Mouse (Mus musculus) intestine, postnatal 0 days (tissue): ENCODE measurements around the gene AI467606. TPM values are rescaled to one million over a fixed set of nuclear protein-coding genes. Genes with fewer than 3 reads are reported as not detected.

ENCODE experiments used
- ATAC-seq: fragments of 200-750 bp; cut with Nextera tagmentation; 2 replicates; pipeline ENCODE4 v1.8.0; 2017; ENCODE audit warnings: mild to moderate bottlenecking, moderate TSS enrichment, moderate library complexity
- H3K27ac ChIP-seq: fragments of 300-500 bp; sonication (generic); 2 replicates; pipeline ENCODE4 v1.5.1; 2014; ENCODE audit warnings: mild to moderate bottlenecking, low read depth, low read length, moderate library complexity
- H3K27me3 ChIP-seq: fragments of 300-500 bp; sonication (generic); replicated peaks from 2 replicates; pipeline ENCODE4 v1.6.1; 2014; ENCODE audit warnings: low read length, mixed read lengths; ENCODE audit not compliant: control insufficient read depth, insufficient read depth
- H3K36me3 ChIP-seq: fragments of 300-500 bp; sonication (generic); 2 replicates; pipeline ENCODE4 v1.6.1; 2014; ENCODE audit warnings: mild to moderate bottlenecking, moderate library complexity; ENCODE audit not compliant: control insufficient read depth, insufficient read depth
- H3K4me1 ChIP-seq: fragments of 300-500 bp; sonication (generic); replicated peaks from 2 replicates; pipeline ENCODE4 v1.6.1; 2014; ENCODE audit warnings: antibody characterized with exemption, low read length, mixed read lengths; ENCODE audit not compliant: control insufficient read depth, insufficient read depth
- H3K4me2 ChIP-seq: fragments of 300-500 bp; sonication (generic); replicated peaks from 2 replicates; pipeline ENCODE4 v1.6.1; 2014; ENCODE audit warnings: low read depth, mild to moderate bottlenecking, moderate library complexity
- H3K4me3 ChIP-seq: fragments of 300-500 bp; sonication (generic); 2 replicates; pipeline ENCODE4 v1.5.1; 2014; ENCODE audit warnings: low read depth, low read length
- H3K9ac ChIP-seq: fragments of 300-500 bp; sonication (generic); 2 replicates; pipeline ENCODE4 v1.6.1; 2014; ENCODE audit warnings: mild to moderate bottlenecking, low read depth, low read length
- H3K9me3 ChIP-seq: fragments of 300-500 bp; sonication (generic); 2 replicates; pipeline ENCODE4 v1.6.1; 2016; ENCODE audit warnings: mixed run types; ENCODE audit not compliant: control insufficient read depth
- CTCF ChIP-seq: sonication (generic); IDR thresholded peaks from 2 replicates; pipeline ENCODE4 v1.5.1; 2016; ENCODE audit warnings: low read depth, mild to moderate bottlenecking, control low read depth, antibody characterized with exemption, moderate library complexity
- WGBS: fragments of 180-500 bp; shearing (Covaris S2); extraction: QIAGEN DNeasy Blood & Tissue Kit; methylation state at CpG from one replicate; pipeline ENCODE4 v1.1.7; 2014; 5-methylcytosine and 5-hydroxymethylcytosine counted together
- polyA plus RNA-seq: library from polyadenylated mRNA; unstranded; fragments of >200 nt; fragmentation: Nextera tagmentation; extraction: Ambion mirVana; gene quantifications from 2 replicates; pipeline ENCODE4 v1.2.1, GENCODE M21; 2015

AI467606 gene
- polyA plus RNA-seq, 1 experiment from 2014 or later: 5.2 TPM

- no peak for ATAC-seq
Observed at GRCm38 (mm10) chr7:127111461-127111860, 20.3 kb downstream of the AI467606 start.

DNA sequence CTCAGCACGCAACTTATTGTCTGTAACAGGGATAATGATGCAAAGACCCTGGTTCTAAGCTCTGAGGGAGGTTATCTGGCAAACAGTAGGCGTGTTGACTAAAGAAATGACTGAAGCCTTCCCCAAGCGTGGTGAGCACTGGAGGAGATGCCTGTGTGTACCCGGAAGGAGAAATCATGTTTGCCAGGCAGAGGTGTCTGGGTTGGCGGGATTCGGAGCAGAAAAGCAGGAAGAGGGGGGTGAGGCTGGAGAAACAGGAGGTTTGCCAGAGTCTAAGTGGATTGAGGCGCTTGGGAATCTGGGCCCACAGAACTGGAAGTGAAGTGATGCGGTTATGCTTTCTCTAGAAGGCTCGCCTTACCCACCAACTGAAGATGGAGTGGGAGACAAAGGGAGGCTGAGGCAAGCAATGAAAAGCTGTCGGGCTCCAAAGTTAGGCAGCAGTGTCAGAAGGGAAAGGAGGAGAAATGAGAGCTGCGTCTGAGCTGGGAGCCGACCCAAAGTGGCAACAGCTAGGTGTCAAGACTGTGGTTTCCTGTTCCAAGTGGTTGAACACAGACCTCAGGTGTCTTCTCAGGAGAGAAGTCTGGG, 21.2 kb downstream of the AI467606 start:
- H3K4me3 ChIP-seq: no peak overlapping the region
- H3K27me3 ChIP-seq: 0 out of 2 replicates have a peak, but pooled peaks cover 4% of the 10 kb centered on the region
- H3K9me3 ChIP-seq: no peaks in the 10 kb centered on the region
- H3K4me2 ChIP-seq: no peak overlapping the region
- ATAC-seq: no peak
- no peak overlapping the region for H3K27ac ChIP-seq
- TF ChIP-seq CTCF: no peak
- 71% methylated on average over 12 of the region's 12 CpGs for WGBS
- no peaks in the 10 kb centered on the region for H3K36me3 ChIP-seq
- H3K9ac ChIP-seq: no peak overlapping the region
- H3K4me1 ChIP-seq: no peaks in the 10 kb centered on the region

More at GRCm38 (mm10) chr7:127111461-127111860, 20.3 kb downstream of the AI467606 start:
- Histone ChIP-seq H3K27ac (no peak overlapping the region), H3K4me1 (no peaks in the 10 kb centered on the region), H3K9ac (no peak overlapping the region), H3K27me3 (0 out of 2 replicates have a peak, but pooled peaks cover 4% of the 10 kb centered on the region), H3K4me2 (no peak overlapping the region), H3K4me3 (no peak overlapping the region), H3K9me3 (no peaks in the 10 kb centered on the region), H3K36me3 (no peaks in the 10 kb centered on the region)
- WGBS: 38% methylated on average over 6 of the region's 6 CpGs
- TF ChIP-seq CTCF: peak; percentile 82

DNA sequence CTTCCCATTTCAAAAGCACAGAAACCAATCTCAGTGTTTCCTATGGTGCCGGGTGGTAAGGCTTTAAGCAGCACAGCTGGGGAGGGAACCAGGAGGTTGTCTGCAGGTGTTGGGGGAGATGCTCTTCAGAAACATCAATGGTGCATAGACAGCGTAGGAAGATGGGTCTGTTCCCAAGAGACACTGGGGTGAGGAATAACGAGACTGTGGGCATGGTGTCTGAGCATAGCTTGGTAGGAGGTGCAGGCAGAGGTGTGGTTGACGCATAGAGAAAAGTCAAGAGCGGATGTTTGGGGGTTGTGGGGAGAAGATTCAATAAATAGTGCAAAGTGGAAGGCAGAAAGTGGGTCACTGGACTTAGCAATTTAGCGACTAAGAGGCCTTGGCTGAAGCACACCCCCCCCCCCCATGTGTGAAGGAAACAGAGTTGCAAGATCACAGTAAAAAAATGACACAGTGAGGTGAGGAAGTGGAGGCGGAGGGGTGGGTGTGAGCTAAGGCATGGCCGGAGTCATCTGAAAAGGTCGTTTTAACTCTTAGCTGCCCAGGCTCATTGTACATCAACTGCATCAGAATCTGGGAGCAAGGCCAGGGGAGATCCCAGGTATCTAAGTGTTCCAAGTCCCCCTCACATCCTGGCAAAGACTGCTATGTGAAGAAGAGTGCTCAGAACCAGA, 21.9 kb downstream of the AI467606 start:
- Histone ChIP-seq H3K36me3 (no peaks in the 10 kb centered on the region), H3K4me3 (no peak overlapping the region), H3K4me2 (0 out of 2 replicates have a peak overlapping the region, but pooled peaks have one; percentile 39), H3K27ac (no peak overlapping the region), H3K9ac (no peak overlapping the region), H3K4me1 (peaks cover 6% of the 10 kb centered on the region), H3K9me3 (no peaks in the 10 kb centered on the region), H3K27me3 (0 out of 2 replicates have a peak, but pooled peaks cover 4% of the 10 kb centered on the region)
- TF ChIP-seq CTCF: no peak
- WGBS: 42% methylated on average over 9 of the region's 9 CpGs
- no peak for ATAC-seq

GRCm38 (mm10) chr7:127113614-127114259, 22.6 kb downstream of the AI467606 start:
- Histone ChIP-seq H3K4me3 (no peak overlapping the region), H3K4me2 (peak overlapping the region; percentile 39; the same call in 1 of the 2 replicates), H3K9me3 (no peaks in the 10 kb centered on the region), H3K9ac (no peak overlapping the region), H3K36me3 (no peaks in the 10 kb centered on the region), H3K27ac (no peak overlapping the region), H3K27me3 (0 out of 2 replicates have a peak, but pooled peaks cover 4% of the 10 kb centered on the region), H3K4me1 (peaks cover 9% of the 10 kb centered on the region)
- peak; percentile 78 for ATAC-seq
- no peak for TF ChIP-seq CTCF
- 25% methylated on average over 12 of the region's 12 CpGs for WGBS

DNA sequence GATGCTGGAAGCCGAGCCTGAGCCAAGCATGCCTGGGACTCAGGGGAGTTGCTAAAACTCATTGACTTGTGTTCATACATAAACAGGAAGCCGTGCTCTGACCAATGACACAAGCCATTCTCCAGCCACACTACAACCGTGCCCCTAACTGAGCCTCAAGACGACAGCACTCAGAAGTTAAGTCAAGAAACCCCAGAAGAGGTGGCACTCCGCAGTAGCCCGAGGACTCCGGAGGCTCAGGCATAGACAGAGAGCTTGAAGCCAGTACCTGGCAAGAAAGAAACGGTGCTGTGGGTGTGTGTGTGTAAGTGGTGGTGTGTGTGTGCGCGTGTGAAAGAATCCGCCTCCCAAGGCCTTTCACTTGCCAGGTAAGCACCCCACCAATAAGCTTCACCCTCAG, 23.8 kb downstream of the AI467606 start:
- Histone ChIP-seq H3K27ac (no peak overlapping the region), H3K9ac (no peak overlapping the region), H3K4me1 (peaks cover 9% of the 10 kb centered on the region), H3K4me3 (no peak overlapping the region), H3K4me2 (no peak overlapping the region), H3K9me3 (no peaks in the 10 kb centered on the region), H3K36me3 (no peaks in the 10 kb centered on the region), H3K27me3 (0 out of 2 replicates have a peak, but pooled peaks cover 4% of the 10 kb centered on the region)
- WGBS: 77% methylated on average over 11 of the region's 11 CpGs
- ATAC-seq: no peak
- TF ChIP-seq CTCF: no peak

DNA sequence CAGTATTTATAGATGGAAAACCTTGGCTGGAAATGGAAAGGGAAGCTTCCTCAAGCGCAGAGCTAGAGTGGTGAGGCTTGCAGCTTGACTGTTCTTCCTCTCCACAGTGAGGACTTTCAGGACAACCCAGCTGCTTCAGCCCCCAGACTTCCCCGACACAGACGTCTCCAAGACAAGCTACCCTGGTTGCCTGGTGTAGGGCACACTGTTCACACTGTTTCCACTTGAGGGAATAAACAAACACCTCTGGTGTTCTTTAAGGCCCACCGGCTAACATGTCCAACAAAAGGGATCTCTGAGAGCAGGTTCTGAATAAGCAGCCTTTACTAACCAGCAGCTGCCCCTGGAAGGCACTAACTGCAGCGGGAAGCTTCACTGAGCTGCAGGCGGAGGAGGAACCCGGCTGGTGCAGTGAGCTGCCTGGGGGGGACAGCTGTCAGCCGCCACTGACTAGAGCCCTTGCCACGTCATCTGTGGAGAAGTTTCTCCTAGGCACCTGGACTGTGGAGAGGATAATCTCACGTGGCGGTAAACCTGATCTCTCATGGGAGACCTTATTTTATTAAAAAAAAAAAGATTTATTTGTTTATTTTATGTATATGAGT, 25.3 kb downstream of the AI467606 start:
- ATAC-seq: no peak
- H3K9me3 ChIP-seq: no peaks in the 10 kb centered on the region
- H3K27me3 ChIP-seq: 0 out of 2 replicates have a peak, but pooled peaks cover 4% of the 10 kb centered on the region
- H3K4me3 ChIP-seq: no peak overlapping the region
- no peak overlapping the region for H3K27ac ChIP-seq
- TF ChIP-seq CTCF: no peak
- no peak overlapping the region for H3K9ac ChIP-seq
- peaks cover 14% of the 10 kb centered on the region for H3K4me1 ChIP-seq
- H3K36me3 ChIP-seq: no peaks in the 10 kb centered on the region
- no peak overlapping the region for H3K4me2 ChIP-seq
- 65% methylated on average over 11 of the region's 11 CpGs for WGBS
